ENCODE assay signal across 9 mouse cellular contexts in the genomic region with DNA sequence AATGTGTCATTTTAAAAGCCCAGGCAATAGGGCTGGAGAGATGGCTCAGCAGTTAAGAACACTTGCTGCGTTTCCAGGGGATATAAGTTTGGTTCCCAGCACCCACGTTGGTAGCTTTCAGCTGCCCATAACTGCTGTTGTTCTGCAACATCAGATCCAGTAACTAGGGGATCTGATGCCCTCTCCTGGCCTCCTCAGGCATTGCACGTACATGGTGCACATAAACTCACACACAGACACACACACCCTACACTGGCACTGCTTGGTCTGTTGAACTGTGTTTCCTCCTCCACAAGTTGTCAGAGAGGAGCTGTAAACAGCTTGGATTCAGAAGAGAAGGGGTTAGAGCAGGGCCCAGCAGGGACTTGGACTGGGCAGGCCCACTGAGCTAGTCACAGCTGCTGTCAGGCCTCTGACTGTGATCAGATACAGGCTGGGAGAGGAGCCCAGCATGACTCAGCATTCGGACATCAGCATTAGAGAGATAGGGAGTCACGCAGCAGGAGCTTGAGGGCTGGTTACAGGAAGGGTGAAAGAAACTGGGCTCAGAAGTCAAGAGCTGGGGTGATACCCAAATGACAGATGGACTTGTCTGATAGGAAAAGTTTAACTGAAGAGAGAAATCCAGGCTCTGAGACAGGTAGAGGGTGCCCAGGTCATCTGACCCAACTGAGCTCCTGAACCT.
DNase-seq lines count a peak whose midpoint lies in the region; ATAC-seq lines count a peak whose summit lies in the region.
"Had no signal": no experiment of that assay in that cellular context is flagged by ENCODE, and none has a peak within 500 bp of the region (broad histone marks: within the 10 kb centered on the region; RNA-seq: fewer than 3 reads in every experiment).

No protein-coding gene starts in this region.

- WGBS in stomach, embryonic 16.5 days, result 88% methylated on average over 5 of the region's 5 CpGs
- 94% methylated on average over 5 of the region's 5 CpGs for WGBS in midbrain, embryonic 16.5 days

- peak; percentile 85 for ATAC-seq in erythroid progenitor cell, adult 5-6 weeks (replicated peaks; ENCODE audit: low FRiP score, poor library complexity, severe bottlenecking)
- 0 out of 2 replicates have a peak, but pooled peaks have one; percentile 26 for ATAC-seq in stomach, embryonic 16.5 days (ENCODE audit: insufficient read depth, low FRiP score)
- ATAC-seq in midbrain, embryonic 16.5 days, result no peak

- peak; percentile 80 for DNase-seq in adrenal gland, adult 2 months
- no peak for DNase-seq in adrenal gland, adult 18-20 months (ENCODE audit: low spot score in 2 of 2)
- peak; percentile 28 for DNase-seq in spleen, adult 12 weeks (ENCODE audit: low spot score)
- DNase-seq in spleen, postnatal 14 days (ENCODE audit: low spot score in 2 of 2), result no peak
- DNase-seq in spleen, adult 18-20 months, result no peak
- DNase-seq: cerebellum, postnatal 36 days had no signal

- H3K9ac ChIP-seq in stomach, embryonic 16.5 days (ENCODE audit: low read length), result no peak overlapping the region
- no peak overlapping the region for H3K9ac ChIP-seq in midbrain, embryonic 16.5 days (ENCODE audit: low read depth, low read length)

- 0 out of 2 replicates have a peak, but pooled peaks cover 6% of the 10 kb centered on the region for H3K4me1 ChIP-seq in stomach, embryonic 16.5 days (ENCODE audit: control insufficient read depth, insufficient read depth, low read length)
- H3K4me1 ChIP-seq in midbrain, embryonic 16.5 days (ENCODE audit: control insufficient read depth, insufficient read depth, low read length), result no peaks in the 10 kb centered on the region

- peaks cover 4% of the 10 kb centered on the region; the same call in 1 of the 2 replicates for H3K9me3 ChIP-seq in stomach, embryonic 16.5 days (replicated peaks; ENCODE audit: control insufficient read depth, low read length)
- H3K9me3 ChIP-seq in midbrain, embryonic 16.5 days (replicated peaks; ENCODE audit: control insufficient read depth, low read length, poor library complexity, severe bottlenecking), result no peaks in the 10 kb centered on the region; the same call in 1 of the 2 replicates

- no peak overlapping the region for H3K27ac ChIP-seq in stomach, embryonic 16.5 days (ENCODE audit: low read length)
- no peak overlapping the region for H3K27ac ChIP-seq in midbrain, embryonic 16.5 days (ENCODE audit: low read length)

- H3K4me2 ChIP-seq in stomach, embryonic 16.5 days (ENCODE audit: low read depth, low read length), result no peak overlapping the region
- H3K4me2 ChIP-seq in midbrain, embryonic 16.5 days (ENCODE audit: low read length), result no peak overlapping the region

- H3K4me3 ChIP-seq in stomach, embryonic 16.5 days (replicated peaks; ENCODE audit: low read length), result no peak overlapping the region
- no peak overlapping the region for H3K4me3 ChIP-seq in midbrain, embryonic 16.5 days (ENCODE audit: low read depth, low read length)

- H3K27me3 ChIP-seq in stomach, embryonic 16.5 days (ENCODE audit: control insufficient read depth, insufficient read depth, low read length), result no peaks in the 10 kb centered on the region
- H3K27me3 ChIP-seq in midbrain, embryonic 16.5 days (ENCODE audit: control insufficient read depth, insufficient read depth, low read depth, low read length), result no peaks in the 10 kb centered on the region

- H3K36me3 ChIP-seq in stomach, embryonic 16.5 days (ENCODE audit: control insufficient read depth, insufficient read depth, low read length), result peaks cover 5% of the 10 kb centered on the region; the same call in 1 of the 2 replicates
- no peaks in the 10 kb centered on the region for H3K36me3 ChIP-seq in midbrain, embryonic 16.5 days (ENCODE audit: control insufficient read depth, insufficient read depth, low read length)

Comparison
In these comparisons a context has a peak if more than half of its experiments do, and no peak if none do; other contexts are left out.
1. DNase-seq: peak in adrenal gland, adult 2 months (single experiment) and spleen, adult 12 weeks (single experiment); none in adrenal gland, adult 18-20 months (0 of 2), spleen, postnatal 14 days (0 of 2) and spleen, adult 18-20 months (0 of 2).